Mouse (Mus musculus): Measurements from ENCODE around the gene Ppp6r2. TPM values are rescaled to one million over a fixed set of nuclear protein-coding genes. Genes with fewer than 3 reads are reported as not detected.

The Ppp6r2 gene
- polyA plus RNA-seq, 1 experiment = 23.0 TPM

- no peak overlapping the region for H3K4me3 ChIP-seq (ENCODE audit: insufficient read depth, low read depth, low read length)
- peaks cover under 1% of the 10 kb centered on the region; the same call in 1 of the 2 replicates for H3K4me1 ChIP-seq (ENCODE audit: control insufficient read depth, insufficient read depth, insufficient read length, low read length)
- H3K27ac ChIP-seq (replicated peaks; ENCODE audit: low read depth, low read length) = no peak overlapping the region
These were observed 3.9 kb upstream of the Ppp6r2 start for GRCm38 (mm10) chr15:89207457-89207856.

- Histone ChIP-seq H3K27ac (replicated peaks; ENCODE audit: low read depth, low read length) (peak overlapping the region; percentile 74), H3K4me1 (ENCODE audit: control insufficient read depth, insufficient read depth, insufficient read length, low read length) (peaks cover 6% of the 10 kb centered on the region), H3K4me3 (ENCODE audit: insufficient read depth, low read depth, low read length) (peak overlapping the region; percentile 85)
These were observed 1.2 kb upstream of the Ppp6r2 start for GRCm38 (mm10) chr15:89209886-89210761.

- Histone ChIP-seq H3K4me1 (ENCODE audit: control insufficient read depth, insufficient read depth, insufficient read length, low read length) (peaks cover 6% of the 10 kb centered on the region), H3K4me3 (ENCODE audit: insufficient read depth, low read depth, low read length) (peak overlapping the region; percentile 81), H3K27ac (replicated peaks; ENCODE audit: low read depth, low read length) (peak overlapping the region; percentile 31)
These were observed 536 bp downstream of the Ppp6r2 start for GRCm38 (mm10) chr15:89211716-89212461.

DNA sequence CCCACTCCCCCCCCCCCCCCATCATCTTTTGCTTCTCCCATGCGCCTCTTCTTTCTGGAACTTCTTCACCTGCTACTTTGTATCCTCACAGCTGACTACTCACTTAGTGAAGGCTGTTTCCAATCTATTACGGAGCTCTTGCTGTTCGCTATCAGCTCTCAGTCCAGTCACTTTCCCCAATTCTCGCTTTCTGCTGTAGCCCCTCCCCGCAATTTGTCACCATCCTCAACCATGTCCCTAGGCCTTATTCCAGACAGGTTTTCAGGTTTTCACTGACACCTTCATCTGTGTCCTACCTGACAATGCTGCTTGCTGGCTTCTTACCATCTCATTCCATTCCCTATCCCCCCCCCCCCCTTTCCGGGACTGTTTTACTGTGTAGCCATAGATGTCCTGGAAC is 1.1 kb downstream of the Ppp6r2 start:
- Histone ChIP-seq H3K27ac (replicated peaks; ENCODE audit: low read depth, low read length) (no peak overlapping the region), H3K4me3 (ENCODE audit: insufficient read depth, low read depth, low read length) (peak overlapping the region; percentile 81), H3K4me1 (ENCODE audit: control insufficient read depth, insufficient read depth, insufficient read length, low read length) (peaks cover 6% of the 10 kb centered on the region)

GRCm38 (mm10) chr15:89213517-89213916 is 2.2 kb downstream of the Ppp6r2 start:
- H3K4me1 ChIP-seq (ENCODE audit: control insufficient read depth, insufficient read depth, insufficient read length, low read length) = peaks cover 6% of the 10 kb centered on the region
- H3K27ac ChIP-seq (replicated peaks; ENCODE audit: low read depth, low read length) = no peak overlapping the region
- no peak overlapping the region for H3K4me3 ChIP-seq (ENCODE audit: insufficient read depth, low read depth, low read length)

DNA sequence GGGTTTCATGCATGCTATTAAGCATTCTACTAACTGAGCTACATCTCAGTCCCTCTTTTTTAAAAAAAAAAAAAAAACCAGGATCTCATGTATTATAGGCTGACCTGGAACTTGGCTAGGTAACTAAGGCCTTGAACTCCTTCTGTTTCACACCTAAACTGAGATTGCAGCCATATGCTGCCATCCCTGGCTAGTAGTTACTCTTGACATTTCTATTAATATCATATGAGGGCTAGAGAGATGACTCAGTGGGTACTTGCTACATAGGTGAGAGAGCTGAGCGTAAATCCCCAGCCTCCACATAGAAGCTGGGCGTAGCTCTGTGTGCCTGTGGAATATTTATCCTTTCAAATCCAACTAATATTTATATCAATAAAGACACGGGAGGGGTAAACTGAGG is 3.6 kb downstream of the Ppp6r2 start:
- H3K4me1 ChIP-seq (ENCODE audit: control insufficient read depth, insufficient read depth, insufficient read length, low read length) = peaks cover 6% of the 10 kb centered on the region
- no peak overlapping the region for H3K27ac ChIP-seq (replicated peaks; ENCODE audit: low read depth, low read length)
- no peak overlapping the region for H3K4me3 ChIP-seq (ENCODE audit: insufficient read depth, low read depth, low read length)

DNA sequence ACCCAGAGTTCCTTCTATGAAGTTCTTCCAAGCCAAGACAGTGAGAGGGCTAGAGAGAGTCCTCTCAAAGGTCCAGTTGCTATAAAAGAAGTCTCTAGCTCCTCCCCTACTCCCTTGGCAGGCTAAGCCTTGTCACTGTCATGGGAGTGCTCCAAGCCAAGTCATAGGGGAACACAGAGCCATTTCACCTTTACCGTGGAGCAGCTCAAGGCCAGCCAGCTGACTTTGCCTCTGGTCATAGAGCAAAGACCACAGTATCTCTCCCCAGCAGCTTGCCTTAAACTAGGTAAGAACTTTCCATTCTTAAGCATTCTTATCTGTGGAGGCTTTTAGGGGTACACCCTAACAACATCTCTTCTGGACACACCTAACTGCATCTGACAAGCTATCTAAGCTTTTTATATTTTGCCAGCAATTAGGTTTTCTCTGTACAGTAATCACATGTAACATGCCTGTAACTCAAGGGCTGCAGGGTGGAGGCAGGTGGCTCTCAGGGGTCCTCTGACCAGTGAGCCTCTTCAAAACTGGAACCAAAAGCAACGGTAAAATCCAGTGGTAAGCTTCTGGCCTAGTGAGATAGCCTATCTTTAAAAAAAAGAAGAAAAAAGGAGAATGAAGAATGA is 4.4 kb downstream of the Ppp6r2 start:
- peaks cover 6% of the 10 kb centered on the region for H3K4me1 ChIP-seq (ENCODE audit: control insufficient read depth, insufficient read depth, insufficient read length, low read length)
- no peak overlapping the region for H3K4me3 ChIP-seq (ENCODE audit: insufficient read depth, low read depth, low read length)
- H3K27ac ChIP-seq (replicated peaks; ENCODE audit: low read depth, low read length) = no peak overlapping the region

DNA sequence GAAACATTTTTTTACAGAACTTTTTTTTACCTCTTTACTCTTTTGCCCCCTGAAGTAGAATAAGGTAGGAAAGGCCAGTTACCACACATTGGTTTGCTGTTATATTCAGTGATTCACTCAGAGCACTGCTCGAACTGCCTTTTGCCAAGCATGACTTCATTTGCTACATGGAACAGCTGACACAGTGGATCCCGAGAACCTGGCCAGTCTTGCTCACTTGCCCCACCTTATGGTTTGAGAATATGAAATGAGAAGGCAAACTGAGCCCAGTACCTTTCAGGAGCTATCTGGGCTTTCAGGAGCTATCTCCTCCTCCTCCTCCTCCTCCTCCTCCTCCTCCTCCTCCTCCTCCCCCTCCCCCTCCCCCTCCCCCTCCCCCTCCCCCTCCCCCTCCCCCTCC is 22.2 kb downstream of the Ppp6r2 start:
- Histone ChIP-seq H3K4me1 (ENCODE audit: control insufficient read depth, insufficient read depth, insufficient read length, low read length) (no peaks in the 10 kb centered on the region), H3K4me3 (ENCODE audit: insufficient read depth, low read depth, low read length) (no peak overlapping the region), H3K27ac (replicated peaks; ENCODE audit: low read depth, low read length) (no peak overlapping the region)

DNA sequence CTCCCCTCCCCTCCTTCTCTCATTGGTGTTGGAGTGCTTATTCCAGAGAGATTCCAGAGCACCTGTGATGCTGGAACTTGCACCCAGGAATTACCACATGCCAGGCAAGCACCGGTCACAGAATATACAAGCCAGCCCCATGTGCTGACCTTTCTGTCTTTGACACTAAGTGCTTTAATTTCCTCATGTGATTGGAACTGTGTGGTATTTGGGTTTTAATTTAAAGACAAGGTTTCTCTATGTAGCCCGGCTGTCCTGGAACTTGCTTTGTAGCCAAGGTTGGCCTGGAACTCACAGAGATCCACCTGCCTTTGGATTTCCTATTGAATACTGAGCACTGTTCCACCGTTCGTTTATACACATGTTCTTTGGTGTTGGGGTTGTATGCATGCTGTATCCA is 22.7 kb downstream of the Ppp6r2 start:
- Histone ChIP-seq H3K27ac (replicated peaks; ENCODE audit: low read depth, low read length) (no peak overlapping the region), H3K4me3 (ENCODE audit: insufficient read depth, low read depth, low read length) (no peak overlapping the region), H3K4me1 (ENCODE audit: control insufficient read depth, insufficient read depth, insufficient read length, low read length) (no peaks in the 10 kb centered on the region)

- Histone ChIP-seq H3K27ac (replicated peaks; ENCODE audit: low read depth, low read length) (0 out of 2 replicates have a peak overlapping the region, but pooled peaks have one; percentile 16), H3K4me1 (ENCODE audit: control insufficient read depth, insufficient read depth, insufficient read length, low read length) (no peaks in the 10 kb centered on the region), H3K4me3 (ENCODE audit: insufficient read depth, low read depth, low read length) (no peak overlapping the region)
These were observed 28.5 kb downstream of the Ppp6r2 start for GRCm38 (mm10) chr15:89239751-89240392.

DNA sequence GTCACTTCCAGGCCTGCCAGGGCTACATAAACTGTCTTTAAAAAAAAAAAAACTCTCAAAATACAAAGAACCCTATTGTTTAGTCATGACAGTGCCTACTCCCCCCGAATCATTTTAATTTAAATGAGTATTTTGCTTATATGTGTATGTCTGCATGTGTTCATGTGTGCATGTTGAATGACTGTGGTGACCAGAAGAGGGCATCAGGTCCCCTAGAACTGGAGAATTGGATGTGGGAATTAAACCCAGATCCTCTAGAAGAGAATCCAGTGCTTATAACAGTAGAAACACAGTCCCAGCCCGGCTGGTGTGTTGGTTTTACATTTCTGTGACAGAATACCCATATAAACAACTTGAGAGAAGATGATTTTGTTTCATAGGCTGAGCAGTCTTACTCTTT is 29.7 kb downstream of the Ppp6r2 start:
- H3K27ac ChIP-seq (replicated peaks; ENCODE audit: low read depth, low read length) = no peak overlapping the region
- no peaks in the 10 kb centered on the region for H3K4me1 ChIP-seq (ENCODE audit: control insufficient read depth, insufficient read depth, insufficient read length, low read length)
- no peak overlapping the region for H3K4me3 ChIP-seq (ENCODE audit: insufficient read depth, low read depth, low read length)

DNA sequence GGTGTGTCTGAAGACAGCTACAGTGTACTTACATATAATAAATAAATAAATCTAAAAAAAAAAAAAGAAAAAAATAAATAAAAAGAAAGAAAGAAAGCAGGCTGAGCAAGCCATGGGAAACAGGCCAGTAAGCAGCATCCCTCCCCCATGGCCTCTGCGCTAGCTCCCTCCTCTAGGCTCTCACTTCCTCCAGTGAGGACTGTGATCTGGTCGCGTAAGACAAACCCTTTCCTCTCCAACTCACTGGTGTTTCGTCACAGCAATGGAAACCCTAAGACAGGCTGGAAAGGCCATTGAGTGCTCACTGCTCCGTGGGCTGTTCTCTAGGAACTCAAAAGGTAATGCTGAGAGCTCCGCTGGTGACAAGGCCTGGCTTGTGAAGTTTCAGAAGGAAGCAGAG is 37.7 kb downstream of the Ppp6r2 start:
- H3K4me1 ChIP-seq (ENCODE audit: control insufficient read depth, insufficient read depth, insufficient read length, low read length) = no peaks in the 10 kb centered on the region
- H3K4me3 ChIP-seq (ENCODE audit: insufficient read depth, low read depth, low read length) = no peak overlapping the region
- no peak overlapping the region for H3K27ac ChIP-seq (replicated peaks; ENCODE audit: low read depth, low read length)

- no peak overlapping the region for H3K27ac ChIP-seq (replicated peaks; ENCODE audit: low read depth, low read length)
- no peak overlapping the region for H3K4me3 ChIP-seq (ENCODE audit: insufficient read depth, low read depth, low read length)
These were observed 44.0 kb downstream of the Ppp6r2 start for GRCm38 (mm10) chr15:89255330-89255729.

DNA sequence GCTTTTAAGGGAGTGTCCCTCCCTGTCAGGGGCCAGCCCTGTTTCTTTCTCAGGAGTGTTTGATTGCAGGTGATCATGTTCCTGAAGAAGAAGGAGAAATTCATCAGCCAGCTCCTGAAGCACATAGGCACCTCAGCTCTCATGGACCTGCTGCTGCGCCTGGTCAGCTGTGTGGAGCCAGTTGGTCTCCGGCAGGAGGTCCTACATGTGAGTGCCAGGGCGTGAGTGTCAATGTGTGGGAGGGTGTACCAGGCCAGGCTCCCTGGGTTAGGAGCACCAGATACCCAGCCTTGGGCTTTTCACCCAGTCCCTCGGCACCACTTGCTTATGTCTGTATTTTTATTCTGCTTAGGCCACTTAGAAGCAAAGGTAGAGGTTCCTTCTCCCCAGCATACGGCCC is 47.6 kb downstream of the Ppp6r2 start:
- H3K4me1 ChIP-seq (ENCODE audit: control insufficient read depth, insufficient read depth, insufficient read length, low read length) = no peaks in the 10 kb centered on the region
- H3K4me3 ChIP-seq (ENCODE audit: insufficient read depth, low read depth, low read length) = no peak overlapping the region
- no peak overlapping the region for H3K27ac ChIP-seq (replicated peaks; ENCODE audit: low read depth, low read length)

More at GRCm38 (mm10) chr15:89255330-89255729, 44.0 kb downstream of the Ppp6r2 start:
- no peaks in the 10 kb centered on the region for H3K4me1 ChIP-seq (ENCODE audit: control insufficient read depth, insufficient read depth, insufficient read length, low read length)

DNA sequence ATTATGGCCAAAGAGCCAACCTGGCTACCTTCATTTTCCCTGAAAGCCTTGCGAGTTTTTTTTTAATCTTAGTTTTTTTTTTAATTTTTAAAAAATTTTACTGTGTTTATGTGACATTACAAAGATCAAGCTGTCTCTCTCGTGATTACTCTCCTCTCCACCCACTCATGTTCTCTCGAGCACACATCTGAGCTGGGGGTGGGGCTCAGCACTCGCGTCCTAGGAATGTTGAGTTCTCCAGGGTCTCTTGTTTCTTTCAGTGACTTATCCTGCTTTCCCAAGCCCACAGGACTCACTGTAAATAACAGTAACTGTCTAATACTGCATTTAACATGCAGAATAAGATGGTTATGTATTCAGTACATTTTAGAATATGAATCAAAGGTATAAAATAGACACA is 53.1 kb downstream of the Ppp6r2 start:
- H3K4me1 ChIP-seq (ENCODE audit: control insufficient read depth, insufficient read depth, insufficient read length, low read length) = no peaks in the 10 kb centered on the region
- H3K4me3 ChIP-seq (ENCODE audit: insufficient read depth, low read depth, low read length) = no peak overlapping the region
- H3K27ac ChIP-seq (replicated peaks; ENCODE audit: low read depth, low read length) = no peak overlapping the region
